Mouse (Mus musculus): ENCODE data around the gene Pank4. TPM values are rescaled to one million over a fixed set of nuclear protein-coding genes. Genes with fewer than 3 reads are reported as not detected.

The Pank4 gene
- polyA plus RNA-seq, 1 experiment from 2014 or later = 36.6 TPM

GRCm38 (mm10) chr4:154999379-154999778 is 35.5 kb downstream of the Pank4 start:
- WGBS = 69% methylated on average over 5 of the region's 5 CpGs

GRCm38 (mm10) chr4:155005278-155005677 is 41.4 kb downstream of the Pank4 start:
- Histone ChIP-seq H3K36me3 (no peaks in the 10 kb centered on the region), H3K9me3 (replicated peaks) (no peaks in the 10 kb centered on the region), H3K27me3 (peaks cover 17% of the 10 kb centered on the region; the same call in 1 of the 2 replicates), H3K4me1 (replicated peaks) (no peaks in the 10 kb centered on the region), H3K4me3 (no peak overlapping the region), H3K9ac (no peak overlapping the region), H3K4me2 (no peak overlapping the region), H3K27ac (no peak overlapping the region)
- ATAC-seq (replicated peaks; ENCODE audit: insufficient number of reproducible peaks, insufficient read depth, low FRiP score, low read depth) = no peak
- 72% methylated on average over 3 of the region's 3 CpGs for WGBS

More at GRCm38 (mm10) chr4:154999379-154999778, 35.5 kb downstream of the Pank4 start:
- H3K36me3 ChIP-seq = no peaks in the 10 kb centered on the region
- no peak overlapping the region for H3K4me2 ChIP-seq
- no peak overlapping the region for H3K4me3 ChIP-seq
- H3K4me1 ChIP-seq (replicated peaks) = no peaks in the 10 kb centered on the region
- H3K9me3 ChIP-seq (replicated peaks) = no peaks in the 10 kb centered on the region
- H3K27me3 ChIP-seq = no peaks in the 10 kb centered on the region; the same call in 1 of the 2 replicates
- H3K27ac ChIP-seq = no peak overlapping the region
- H3K9ac ChIP-seq = no peak overlapping the region
- no peak for ATAC-seq (replicated peaks; ENCODE audit: insufficient number of reproducible peaks, insufficient read depth, low FRiP score, low read depth)

- Histone ChIP-seq H3K9me3 (replicated peaks) (no peaks in the 10 kb centered on the region), H3K4me3 (no peak overlapping the region), H3K9ac (no peak overlapping the region), H3K27ac (no peak overlapping the region), H3K27me3 (peaks cover 17% of the 10 kb centered on the region; the same call in 1 of the 2 replicates), H3K4me1 (replicated peaks) (no peaks in the 10 kb centered on the region), H3K4me2 (no peak overlapping the region), H3K36me3 (no peaks in the 10 kb centered on the region)
- ATAC-seq (replicated peaks; ENCODE audit: insufficient number of reproducible peaks, insufficient read depth, low FRiP score, low read depth) = no peak
- WGBS = 54% methylated on average over 10 of the region's 10 CpGs
Observed at GRCm38 (mm10) chr4:155006296-155006695, 42.4 kb downstream of the Pank4 start.

GRCm38 (mm10) chr4:155007641-155008040 is 43.7 kb downstream of the Pank4 start:
- Histone ChIP-seq H3K9me3 (replicated peaks) (no peaks in the 10 kb centered on the region), H3K36me3 (no peaks in the 10 kb centered on the region), H3K4me2 (no peak overlapping the region), H3K27ac (no peak overlapping the region), H3K4me3 (no peak overlapping the region), H3K27me3 (peaks cover 17% of the 10 kb centered on the region; the same call in 1 of the 2 replicates), H3K9ac (no peak overlapping the region), H3K4me1 (replicated peaks) (no peaks in the 10 kb centered on the region)
- 77% methylated on average over 3 of the region's 3 CpGs for WGBS
- no peak for ATAC-seq (replicated peaks; ENCODE audit: insufficient number of reproducible peaks, insufficient read depth, low FRiP score, low read depth)

GRCm38 (mm10) chr4:155008075-155008474 is 44.2 kb downstream of the Pank4 start:
- Histone ChIP-seq H3K36me3 (no peaks in the 10 kb centered on the region), H3K27me3 (peaks cover 17% of the 10 kb centered on the region; the same call in 1 of the 2 replicates), H3K9ac (no peak overlapping the region), H3K27ac (no peak overlapping the region), H3K9me3 (replicated peaks) (no peaks in the 10 kb centered on the region), H3K4me1 (replicated peaks) (no peaks in the 10 kb centered on the region), H3K4me3 (no peak overlapping the region), H3K4me2 (no peak overlapping the region)
- no peak for ATAC-seq (replicated peaks; ENCODE audit: insufficient number of reproducible peaks, insufficient read depth, low FRiP score, low read depth)

- H3K4me1 ChIP-seq (replicated peaks) = no peaks in the 10 kb centered on the region
Observed at GRCm38 (mm10) chr4:155009216-155009615, 45.3 kb downstream of the Pank4 start.

GRCm38 (mm10) chr4:155010870-155011269 is 46.9 kb downstream of the Pank4 start:
- Histone ChIP-seq H3K27me3 (peaks cover 31% of the 10 kb centered on the region; the same call in 1 of the 2 replicates), H3K4me3 (no peak overlapping the region), H3K9ac (no peak overlapping the region), H3K4me1 (replicated peaks) (no peaks in the 10 kb centered on the region), H3K9me3 (replicated peaks) (no peaks in the 10 kb centered on the region), H3K27ac (no peak overlapping the region), H3K36me3 (no peaks in the 10 kb centered on the region), H3K4me2 (no peak overlapping the region)
- WGBS = 71% methylated on average over 5 of the region's 5 CpGs
- no peak for ATAC-seq (replicated peaks; ENCODE audit: insufficient number of reproducible peaks, insufficient read depth, low FRiP score, low read depth)

More at GRCm38 (mm10) chr4:155009216-155009615, 45.3 kb downstream of the Pank4 start:
- Histone ChIP-seq H3K36me3 (no peaks in the 10 kb centered on the region), H3K9ac (no peak overlapping the region), H3K9me3 (replicated peaks) (no peaks in the 10 kb centered on the region), H3K27me3 (peaks cover 21% of the 10 kb centered on the region; the same call in 1 of the 2 replicates), H3K4me3 (no peak overlapping the region), H3K4me2 (no peak overlapping the region), H3K27ac (no peak overlapping the region)
- WGBS = 73% methylated on average over 3 of the region's 3 CpGs
- ATAC-seq (replicated peaks; ENCODE audit: insufficient number of reproducible peaks, insufficient read depth, low FRiP score, low read depth) = no peak

- peaks cover 37% of the 10 kb centered on the region; the same call in 1 of the 2 replicates for H3K27me3 ChIP-seq
- H3K27ac ChIP-seq = no peak overlapping the region
Observed at GRCm38 (mm10) chr4:155011312-155012025, 47.5 kb downstream of the Pank4 start.

GRCm38 (mm10) chr4:155012115-155012514 is 48.2 kb downstream of the Pank4 start:
- H3K4me2 ChIP-seq = no peak overlapping the region
- H3K4me3 ChIP-seq = no peak overlapping the region
- no peaks in the 10 kb centered on the region for H3K36me3 ChIP-seq
- peaks cover 43% of the 10 kb centered on the region; the same call in 1 of the 2 replicates for H3K27me3 ChIP-seq
- H3K9ac ChIP-seq = no peak overlapping the region
- no peak overlapping the region for H3K27ac ChIP-seq
- WGBS = 65% methylated on average over 2 of the region's 2 CpGs
- H3K9me3 ChIP-seq (replicated peaks) = no peaks in the 10 kb centered on the region
- no peak for ATAC-seq (replicated peaks; ENCODE audit: insufficient number of reproducible peaks, insufficient read depth, low FRiP score, low read depth)
- no peaks in the 10 kb centered on the region for H3K4me1 ChIP-seq (replicated peaks)

More at GRCm38 (mm10) chr4:155011312-155012025, 47.5 kb downstream of the Pank4 start:
- no peak overlapping the region for H3K9ac ChIP-seq
- H3K9me3 ChIP-seq (replicated peaks) = no peaks in the 10 kb centered on the region
- H3K36me3 ChIP-seq = no peaks in the 10 kb centered on the region
- no peak for ATAC-seq (replicated peaks; ENCODE audit: insufficient number of reproducible peaks, insufficient read depth, low FRiP score, low read depth)
- no peak overlapping the region for H3K4me2 ChIP-seq
- WGBS = 67% methylated on average over 8 of the region's 8 CpGs
- no peak overlapping the region for H3K4me3 ChIP-seq
- no peaks in the 10 kb centered on the region for H3K4me1 ChIP-seq (replicated peaks)

- no peak; the same call in 1 of the 2 replicates for ATAC-seq (replicated peaks; ENCODE audit: insufficient number of reproducible peaks, insufficient read depth, low FRiP score, low read depth)
- Histone ChIP-seq H3K4me2 (no peak overlapping the region), H3K9me3 (replicated peaks) (no peaks in the 10 kb centered on the region), H3K4me3 (no peak overlapping the region), H3K27ac (no peak overlapping the region), H3K4me1 (replicated peaks) (no peaks in the 10 kb centered on the region), H3K27me3 (peaks cover 37% of the 10 kb centered on the region; the same call in 1 of the 2 replicates), H3K9ac (no peak overlapping the region), H3K36me3 (no peaks in the 10 kb centered on the region)
- WGBS = 5% methylated on average over 4 of the region's 4 CpGs
Observed at GRCm38 (mm10) chr4:155012788-155013187, 48.9 kb downstream of the Pank4 start.

GRCm38 (mm10) chr4:155014244-155014643 is 50.3 kb downstream of the Pank4 start:
- H3K36me3 ChIP-seq = no peaks in the 10 kb centered on the region
- no peak overlapping the region for H3K4me3 ChIP-seq
- no peak overlapping the region for H3K4me2 ChIP-seq
- H3K27ac ChIP-seq = no peak overlapping the region
- peaks cover 40% of the 10 kb centered on the region for H3K27me3 ChIP-seq
- peaks cover 5% of the 10 kb centered on the region for H3K4me1 ChIP-seq (replicated peaks)
- no peaks in the 10 kb centered on the region for H3K9me3 ChIP-seq (replicated peaks)
- no peak for ATAC-seq (replicated peaks; ENCODE audit: insufficient number of reproducible peaks, insufficient read depth, low FRiP score, low read depth)
- 58% methylated on average over 14 of the region's 14 CpGs for WGBS
- no peak overlapping the region for H3K9ac ChIP-seq

GRCm38 (mm10) chr4:155014791-155015190 is 50.9 kb downstream of the Pank4 start:
- no peak overlapping the region for H3K9ac ChIP-seq
- peaks cover 40% of the 10 kb centered on the region for H3K27me3 ChIP-seq
- H3K4me2 ChIP-seq = no peak overlapping the region
- H3K27ac ChIP-seq = no peak overlapping the region
- H3K9me3 ChIP-seq (replicated peaks) = no peaks in the 10 kb centered on the region
- H3K4me1 ChIP-seq (replicated peaks) = peaks cover 9% of the 10 kb centered on the region
- H3K4me3 ChIP-seq = no peak overlapping the region
- ATAC-seq (replicated peaks; ENCODE audit: insufficient number of reproducible peaks, insufficient read depth, low FRiP score, low read depth) = no peak
- WGBS = 62% methylated on average over 12 of the region's 12 CpGs
- H3K36me3 ChIP-seq = no peaks in the 10 kb centered on the region
